Comparison of ENCODE assay signal across 8 mouse cellular contexts in genomic region chr10:78163923-78164322, GRCm38 (mm10). TPM values are rescaled to one million over a fixed set of nuclear protein-coding genes. Genes with fewer than 3 reads are reported as not detected.
A peak's percentile ranks its signal among the peaks of the same experiment; 100 is the strongest.
DNase-seq lines count a peak whose midpoint lies in the region; ATAC-seq and TF ChIP-seq lines count a peak whose summit lies in the region.

No protein-coding gene starts in this region.

- no peaks in the 10 kb centered on the region for H3K27me3 ChIP-seq in heart, adult 2 months (ENCODE audit: control insufficient read depth, insufficient read depth, low read length)
- H3K27me3 ChIP-seq in forebrain, postnatal 0 days (ENCODE audit: insufficient read depth, low read length), result no peaks in the 10 kb centered on the region

- H3K4me1 ChIP-seq in heart, adult 2 months (ENCODE audit: control insufficient read depth, insufficient read depth, low read length), result peaks cover 11% of the 10 kb centered on the region
- H3K4me1 ChIP-seq in forebrain, postnatal 0 days (ENCODE audit: insufficient read depth), result peaks cover 6% of the 10 kb centered on the region

- peak; percentile 89 for TF ChIP-seq CTCF in heart, adult 2 months (IDR thresholded peaks at IDR 0.05)
- peak; percentile 77 for TF ChIP-seq CTCF in forebrain, postnatal 0 days (IDR thresholded peaks at IDR 0.05; ENCODE audit: low read depth)

- no peaks in the 10 kb centered on the region for H3K79me2 ChIP-seq in heart, adult 2 months (replicated peaks; ENCODE audit: control insufficient read depth, insufficient read depth, low read length)

- DNase-seq in heart, adult 2 months, result peak; percentile 67 to 73
- DNase-seq in heart, postnatal 25 days (ENCODE audit: low spot score), result no peak
- peak; percentile 63 for DNase-seq in c-Kit-positive CD71-negative TER-119-negative erythroid progenitor cells, embryonic 14.5 days (ENCODE audit: low read depth)
- DNase-seq in forebrain, postnatal 0 days, result peak; percentile 79
- DNase-seq in large intestine, adult 2 months (ENCODE audit: low read depth, low spot score), result peak; percentile 40
- peak; percentile 63 to 83 for DNase-seq in lung, postnatal 4 days
- DNase-seq in spleen, postnatal 36 days (ENCODE audit: low spot score in 2 of 2), result peak; percentile 64 to 70

- no peaks in the 10 kb centered on the region for H3K9me3 ChIP-seq in forebrain, postnatal 0 days (ENCODE audit: low read length)

- 17% methylated on average over 4 of the region's 4 CpGs for WGBS in heart, adult 2 months
- WGBS in forebrain, postnatal 0 days, result 35% methylated on average over 4 of the region's 4 CpGs
- WGBS in large intestine, adult 2 months, result 10% methylated on average over 4 of the region's 4 CpGs

- no peak for TF ChIP-seq POLR2A in heart, adult 2 months (IDR thresholded peaks at IDR 0.05; ENCODE audit: insufficient read depth, low read depth, low read length)

- TF ChIP-seq EP300 in heart, adult 2 months (IDR thresholded peaks at IDR 0.05; ENCODE audit: insufficient read depth, low read depth, low read length), result no peak

- intact Hi-C loops in heart, adult 2 months (cut with DNase I), result no loop called here
- intact Hi-C loops in heart, postnatal 25 days (cut with DNase I), result loop anchor here (5.0 to 10.0 kb wide), 2 partner anchors 137 to 539 kb away; partner anchors contain the start of gene Ube2g2

- H3K4me2 ChIP-seq in forebrain, postnatal 0 days (ENCODE audit: low read depth), result no peak overlapping the region

- H3K27ac ChIP-seq in heart, adult 2 months, result no peak overlapping the region
- H3K27ac ChIP-seq in forebrain, postnatal 0 days (ENCODE audit: low read depth, low read length), result no peak overlapping the region

- no peak overlapping the region for H3K4me3 ChIP-seq in heart, adult 2 months
- no peak overlapping the region for H3K4me3 ChIP-seq in forebrain, postnatal 0 days (ENCODE audit: low read depth, low read length)

- ATAC-seq in CD4-positive, CD25-positive, alpha-beta regulatory T cell, adult 4 months, result peak; percentile 27
- ATAC-seq in forebrain, postnatal 0 days, result peak; percentile 65

- H3K9ac ChIP-seq in heart, adult 2 months (ENCODE audit: low read depth, low read length), result no peak overlapping the region
- no peak overlapping the region for H3K9ac ChIP-seq in forebrain, postnatal 0 days

- no peaks in the 10 kb centered on the region for H3K36me3 ChIP-seq in heart, adult 2 months (ENCODE audit: control insufficient read depth, insufficient read depth, low read length)
- H3K36me3 ChIP-seq in forebrain, postnatal 0 days (ENCODE audit: insufficient read depth), result peaks cover 49% of the 10 kb centered on the region

RNA-seq across cellular contexts. Expression of gene D10Jhu81e, which starts 5.7 kb away (rescaled TPM):
- total RNA-seq in heart, adult 2 months (2021), result 100 to 1,000 TPM; 552 to 639 TPM
- polyA plus RNA-seq in heart, adult 2 months (2012; rRNA removed), result 393 and 410 TPM in 2 replicates
- total RNA-seq in heart, postnatal 25 days (2021), result 100 to 1,000 TPM; 500 to 510 TPM
- 10 to 100 TPM in 1 of 2 experiments, 1 to 10 TPM in 1; 7.5 to 42.9 TPM for polyA plus RNA-seq in CD4-positive, CD25-positive, alpha-beta regulatory T cell, adult 4 months (2017; shearing (Covaris generic))
- 76.7 and 85.2 TPM in 2 replicates for total RNA-seq in forebrain, postnatal 0 days (2014; rRNA removed)
- 21.2 and 24.4 TPM in 2 replicates for polyA plus RNA-seq in forebrain, postnatal 0 days (2015; fragmentation: Nextera tagmentation; extraction: Ambion mirVana)
- polyA plus RNA-seq in large intestine, adult 2 months (2012; rRNA removed), result 51.9 and 61.5 TPM in 2 replicates

RNA-seq across cellular contexts. Expression of gene Pwp2, which starts 21.0 kb away (rescaled TPM):
- total RNA-seq in heart, adult 2 months (2021), result 10 to 100 TPM; 10.0 to 10.8 TPM
- 7.8 and 10.5 TPM in 2 replicates for polyA plus RNA-seq in heart, adult 2 months (2012; rRNA removed)
- 1 to 10 TPM; 8.4 to 9.3 TPM for total RNA-seq in heart, postnatal 25 days (2021)
- polyA plus RNA-seq in CD4-positive, CD25-positive, alpha-beta regulatory T cell, adult 4 months (2017; shearing (Covaris generic)), result 10 to 100 TPM; 13.4 to 29.5 TPM
- 27.2 and 30.0 TPM in 2 replicates for total RNA-seq in forebrain, postnatal 0 days (2014; rRNA removed)
- polyA plus RNA-seq in forebrain, postnatal 0 days (2015; fragmentation: Nextera tagmentation; extraction: Ambion mirVana), result 15.0 and 16.4 TPM in 2 replicates
- 7.9 and 9.2 TPM in 2 replicates for polyA plus RNA-seq in large intestine, adult 2 months (2012; rRNA removed)
